Mouse (Mus musculus) A20 (cell line): ENCODE results near the gene B3gnt2.

Source experiments
- DNase-seq: peaks from one replicate; pipeline ENCODE4 v3.0.0-alpha.2; 2011; ENCODE audit warnings: low read depth, low spot score

Gene B3gnt2

GRCm38 (mm10) chr11:22847732-22848648 lies 12.8 kb downstream of the B3gnt2 start:
- DNase-seq, result no peak

- no peak for DNase-seq
These were observed 13.6 kb downstream of the B3gnt2 start for GRCm38 (mm10) chr11:22846960-22847731.

- peak; percentile 86 for DNase-seq
These were observed 14.5 kb downstream of the B3gnt2 start for GRCm38 (mm10) chr11:22846093-22846835.

GRCm38 (mm10) chr11:22844754-22845718 lies 15.7 kb downstream of the B3gnt2 start:
- peak; percentile 81 for DNase-seq

GRCm38 (mm10) chr11:22839456-22839855 lies 21.3 kb downstream of the B3gnt2 start:
- DNase-seq, result no peak

- DNase-seq, result no peak
These were observed 22.4 kb downstream of the B3gnt2 start for GRCm38 (mm10) chr11:22838361-22838760.

GRCm38 (mm10) chr11:22836269-22836668 lies 24.5 kb downstream of the B3gnt2 start:
- no peak for DNase-seq

- no peak for DNase-seq
These were observed 28.2 kb downstream of the B3gnt2 start for GRCm38 (mm10) chr11:22832600-22832999.

- DNase-seq, result no peak
These were observed 28.8 kb downstream of the B3gnt2 start for GRCm38 (mm10) chr11:22831916-22832315.

- no peak for DNase-seq
These were observed 30.1 kb downstream of the B3gnt2 start for GRCm38 (mm10) chr11:22830684-22831083.

- no peak for DNase-seq
These were observed 30.6 kb downstream of the B3gnt2 start for GRCm38 (mm10) chr11:22830179-22830611.

- DNase-seq, result no peak
These were observed 31.7 kb downstream of the B3gnt2 start for GRCm38 (mm10) chr11:22828988-22829632.

GRCm38 (mm10) chr11:22827514-22828080 lies 33.2 kb downstream of the B3gnt2 start:
- no peak for DNase-seq

GRCm38 (mm10) chr11:22826665-22827064 lies 34.1 kb downstream of the B3gnt2 start:
- DNase-seq, result no peak

- no peak for DNase-seq
These were observed 34.7 kb downstream of the B3gnt2 start for GRCm38 (mm10) chr11:22826051-22826450.

- DNase-seq, result no peak
These were observed 35.2 kb downstream of the B3gnt2 start for GRCm38 (mm10) chr11:22825548-22825947.

- no peak for DNase-seq
These were observed 36.6 kb downstream of the B3gnt2 start for GRCm38 (mm10) chr11:22824049-22824705.

GRCm38 (mm10) chr11:22821243-22821642 lies 39.5 kb downstream of the B3gnt2 start:
- DNase-seq, result no peak

- DNase-seq, result peak; percentile 85
These were observed 42.4 kb downstream of the B3gnt2 start for GRCm38 (mm10) chr11:22818371-22818770.
